Mouse (Mus musculus): Measurements from ENCODE around the gene Golga7b.

The Golga7b gene

GRCm38 (mm10) chr19:42292106-42292505, 44.7 kb downstream of the Golga7b start:
- in situ Hi-C loops (cut with MboI; ENCODE audit: unreplicated experiment in 2 of 2): no loop called here

GRCm38 (mm10) chr19:42293216-42293615, 45.8 kb downstream of the Golga7b start:
- in situ Hi-C loops (cut with MboI; ENCODE audit: unreplicated experiment in 2 of 2): no loop called here

- in situ Hi-C loops (cut with MboI; ENCODE audit: unreplicated experiment in 2 of 2): no loop called here
Observed at GRCm38 (mm10) chr19:42303210-42303813, 55.9 kb downstream of the Golga7b start.

- in situ Hi-C loops (cut with MboI; ENCODE audit: unreplicated experiment in 2 of 2): no loop called here
Observed at GRCm38 (mm10) chr19:42304506-42304905, 57.1 kb downstream of the Golga7b start.

- in situ Hi-C loops (cut with MboI; ENCODE audit: unreplicated experiment in 2 of 2): no loop called here
Observed at GRCm38 (mm10) chr19:42305746-42306145, 58.4 kb downstream of the Golga7b start.

GRCm38 (mm10) chr19:42306202-42306601, 58.8 kb downstream of the Golga7b start:
- in situ Hi-C loops (cut with MboI; ENCODE audit: unreplicated experiment in 2 of 2): no loop called here

- in situ Hi-C loops (cut with MboI; ENCODE audit: unreplicated experiment in 2 of 2): no loop called here
Observed at GRCm38 (mm10) chr19:42307019-42307418, 59.6 kb downstream of the Golga7b start.

GRCm38 (mm10) chr19:42308931-42309330, 61.6 kb downstream of the Golga7b start:
- in situ Hi-C loops (cut with MboI; ENCODE audit: unreplicated experiment in 2 of 2): no loop called here

- in situ Hi-C loops (cut with MboI; ENCODE audit: unreplicated experiment in 2 of 2): loop anchor here (5.0 to 10.0 kb wide), 4 partner anchors 94 to 1083 kb away; partner anchors contain the start of gene Hps1 (in 2 of the 2)
Observed at GRCm38 (mm10) chr19:42311332-42311731, 64.0 kb downstream of the Golga7b start.

- in situ Hi-C loops (cut with MboI; ENCODE audit: unreplicated experiment in 2 of 2): loop anchor here (5.0 to 10.0 kb wide), 4 partner anchors 95 to 1083 kb away; partner anchors contain the start of gene Hps1 (in 2 of the 2)
Observed at GRCm38 (mm10) chr19:42312191-42312590, 64.8 kb downstream of the Golga7b start.

GRCm38 (mm10) chr19:42315070-42315679, 67.8 kb downstream of the Golga7b start:
- in situ Hi-C loops (cut with MboI; ENCODE audit: unreplicated experiment in 2 of 2): loop anchor here (5.0 to 10.0 kb wide), 5 partner anchors 117 to 1080 kb away; partner anchors contain the start of genes Hps1 (in 2 of the 2) and Crtac1 (in 1 of the 2)

- in situ Hi-C loops (cut with MboI; ENCODE audit: unreplicated experiment in 2 of 2): loop anchor here (5.0 to 10.0 kb wide), 5 partner anchors 116 to 1079 kb away; partner anchors contain the start of genes Hps1 (in 2 of the 2) and Crtac1 (in 1 of the 2)
Observed at GRCm38 (mm10) chr19:42315914-42316313, 68.5 kb downstream of the Golga7b start.

- in situ Hi-C loops (cut with MboI; ENCODE audit: unreplicated experiment in 2 of 2): loop anchor here (5.0 to 10.0 kb wide), 5 partner anchors 116 to 1078 kb away; partner anchors contain the start of genes Hps1 (in 2 of the 2) and Crtac1 (in 1 of the 2)
Observed at GRCm38 (mm10) chr19:42316525-42316924, 69.2 kb downstream of the Golga7b start.

GRCm38 (mm10) chr19:42316998-42317397, 69.6 kb downstream of the Golga7b start:
- in situ Hi-C loops (cut with MboI; ENCODE audit: unreplicated experiment in 2 of 2): loop anchor here (5.0 to 10.0 kb wide), 5 partner anchors 115 to 1078 kb away; partner anchors contain the start of genes Hps1 (in 2 of the 2) and Crtac1 (in 1 of the 2)

GRCm38 (mm10) chr19:42317648-42318425, 70.5 kb downstream of the Golga7b start:
- in situ Hi-C loops (cut with MboI; ENCODE audit: unreplicated experiment in 2 of 2): loop anchor here (5.0 to 10.0 kb wide), 5 partner anchors 114 to 1077 kb away; partner anchors contain the start of genes Hps1 (in 2 of the 2) and Crtac1 (in 1 of the 2)

Data from v-Abl transformed pro-B cells (cell line).